Mouse (Mus musculus) liver, adult (tissue): ENCODE data around the gene Igfbp4.

ENCODE experiments used
- GATA4 ChIP-seq: IDR thresholded peaks from 2 replicates; pipeline ENCODE4 v1.6.1; 2014; ENCODE audit warnings: mild to moderate bottlenecking, low read length; ENCODE audit not compliant: insufficient replicate concordance

Igfbp4 gene

DNA sequence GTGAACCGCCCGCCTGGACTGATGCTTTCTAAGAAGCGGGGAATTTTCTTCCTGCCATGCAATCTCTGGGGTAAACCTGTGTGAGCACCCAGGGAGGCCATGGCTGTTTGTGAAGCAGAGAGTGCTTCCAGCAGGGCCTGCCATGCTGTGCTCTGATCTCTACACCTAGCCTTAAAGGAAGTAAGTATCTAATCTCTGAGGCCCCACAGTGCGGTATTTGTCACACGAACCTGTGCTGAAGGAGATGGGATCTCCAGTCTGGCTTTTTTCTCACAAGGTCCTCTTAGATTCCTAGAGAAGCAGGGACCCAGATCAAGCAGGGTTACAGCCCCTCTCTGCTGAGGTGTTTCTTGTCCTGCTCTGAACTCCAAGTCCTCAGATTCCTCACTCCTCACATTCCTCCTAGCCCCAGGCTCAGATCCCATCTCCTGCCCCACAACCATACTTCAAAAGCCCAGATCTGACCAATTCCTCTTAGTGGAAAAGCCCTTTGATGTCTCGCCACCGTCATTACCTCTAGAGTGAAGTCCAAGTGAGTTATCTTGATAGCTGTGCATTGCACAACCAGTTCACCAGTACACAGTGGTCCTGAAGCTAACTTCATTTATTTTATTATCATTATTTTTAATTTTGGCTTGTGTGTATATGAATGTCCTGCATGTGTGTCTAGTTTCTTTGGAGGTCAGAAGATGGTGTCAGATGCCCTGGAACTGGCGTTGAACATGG lies 22.5 kb downstream of the Igfbp4 start:
- TF ChIP-seq GATA4 = peak; percentile 95

DNA sequence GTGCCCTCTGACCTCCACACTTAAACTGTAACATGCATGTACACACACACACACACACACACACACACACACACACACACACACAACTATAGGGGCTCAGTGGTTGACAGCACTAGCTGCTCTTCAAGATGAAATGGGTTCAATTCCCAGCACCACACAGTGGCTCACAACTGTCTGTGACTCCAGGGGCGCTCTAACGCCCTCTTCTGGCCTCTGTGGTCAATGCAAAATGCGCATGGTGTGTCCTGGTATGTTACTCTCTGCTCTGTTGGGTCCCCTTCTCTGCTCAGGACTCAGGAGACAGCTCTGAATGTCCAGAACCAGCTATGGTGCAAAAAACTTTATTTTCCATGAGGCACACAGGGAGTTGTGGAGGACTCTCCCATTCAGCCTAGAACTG lies 24.3 kb downstream of the Igfbp4 start:
- no peak for TF ChIP-seq GATA4

DNA sequence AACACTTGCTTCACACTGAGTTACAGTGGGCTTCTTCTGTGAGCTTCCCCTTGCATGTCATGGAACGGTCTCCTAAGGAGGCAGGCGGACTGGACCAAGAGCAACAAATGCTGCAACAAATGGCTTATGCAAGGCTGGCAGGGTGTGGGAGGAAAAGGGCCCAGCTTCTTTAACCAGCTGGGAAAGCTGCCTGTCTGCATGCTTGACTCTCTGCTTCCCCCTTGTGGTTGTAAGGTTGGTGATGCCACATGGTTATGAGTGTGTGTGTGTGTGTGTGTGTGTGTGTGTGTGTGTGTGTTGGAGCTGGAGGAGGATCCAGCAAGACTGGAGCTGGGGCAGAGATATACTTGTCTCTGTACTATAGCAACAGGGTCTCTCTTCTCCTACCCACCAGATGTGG lies 24.9 kb downstream of the Igfbp4 start:
- no peak for TF ChIP-seq GATA4

DNA sequence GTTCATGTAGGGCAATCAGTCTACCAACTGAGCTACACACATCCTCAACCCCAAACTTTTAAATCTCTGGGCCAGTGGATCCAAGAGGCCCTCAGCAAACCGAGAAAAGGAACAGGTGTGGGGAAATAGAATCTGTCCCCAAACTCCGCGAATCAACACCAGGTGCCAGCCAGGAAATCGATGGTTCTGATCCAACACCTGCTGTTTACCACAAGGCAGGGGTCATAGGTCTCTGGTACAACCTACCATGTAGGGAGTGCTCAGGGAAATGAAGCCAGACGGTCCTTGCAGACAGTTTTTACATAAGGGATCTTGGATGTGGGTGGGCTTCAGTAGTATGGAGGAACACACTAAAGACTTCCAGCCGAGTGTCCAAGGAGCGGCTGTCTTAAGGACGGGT lies 26.5 kb downstream of the Igfbp4 start:
- no peak for TF ChIP-seq GATA4

DNA sequence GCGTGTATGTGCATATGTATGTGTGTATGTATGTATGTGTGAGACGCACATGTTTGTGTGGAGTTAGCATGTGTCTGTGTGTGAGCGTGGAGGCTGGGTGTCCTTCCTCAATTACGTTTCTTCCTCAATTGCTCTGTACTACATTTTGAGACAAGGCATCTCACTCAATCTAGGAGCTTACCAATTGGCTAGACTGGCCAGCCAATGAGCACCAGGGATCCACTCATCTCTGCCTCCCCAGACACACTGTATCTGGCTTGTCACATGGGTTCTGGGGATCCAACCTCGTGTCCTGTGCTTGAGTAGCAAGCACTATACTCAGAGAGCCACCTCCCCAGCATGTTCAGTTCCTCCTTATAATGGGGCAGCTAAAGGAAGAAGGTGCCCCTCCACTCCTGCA lies 27.4 kb downstream of the Igfbp4 start:
- no peak for TF ChIP-seq GATA4

DNA sequence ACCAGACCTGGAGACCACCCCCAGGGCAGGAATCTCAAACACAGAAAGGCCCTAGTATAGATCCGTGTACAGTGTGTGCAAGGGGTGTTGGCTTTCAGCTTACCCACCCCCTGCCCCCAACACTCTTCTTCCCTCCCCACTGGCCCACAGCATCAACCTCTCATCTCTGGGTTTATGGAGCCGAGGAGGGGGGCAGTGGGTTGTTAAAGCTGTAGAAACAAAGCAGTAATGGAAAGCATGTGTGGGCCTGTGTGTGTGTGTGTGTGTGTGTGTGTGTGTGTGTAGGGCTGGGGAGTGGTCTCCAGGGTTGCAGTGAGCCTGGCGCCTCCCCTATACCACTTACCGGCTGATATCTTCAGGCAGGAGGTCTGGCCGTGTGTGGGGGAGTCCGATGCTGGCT lies 30.8 kb downstream of the Igfbp4 start:
- TF ChIP-seq GATA4 = no peak

DNA sequence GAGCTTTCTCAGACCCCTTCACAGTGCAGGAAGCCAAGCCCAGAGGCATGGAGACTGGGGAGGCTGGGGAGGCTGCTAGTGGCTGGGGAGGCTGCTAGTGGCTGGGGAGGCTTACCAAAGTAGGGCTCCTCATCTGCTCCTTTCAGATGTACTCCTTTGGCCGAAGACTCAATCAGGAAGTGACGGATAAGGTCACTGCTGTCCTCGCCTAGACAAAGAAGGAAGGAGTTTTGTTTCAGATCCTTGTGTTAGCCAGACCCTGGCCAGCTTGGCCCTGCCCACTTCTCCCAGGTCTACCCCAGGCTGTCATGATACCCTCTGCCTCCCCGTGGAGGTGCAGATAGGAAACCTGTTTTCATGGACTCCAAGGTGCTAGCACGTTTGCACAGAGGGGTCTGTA lies 32.7 kb downstream of the Igfbp4 start:
- TF ChIP-seq GATA4 = no peak

DNA sequence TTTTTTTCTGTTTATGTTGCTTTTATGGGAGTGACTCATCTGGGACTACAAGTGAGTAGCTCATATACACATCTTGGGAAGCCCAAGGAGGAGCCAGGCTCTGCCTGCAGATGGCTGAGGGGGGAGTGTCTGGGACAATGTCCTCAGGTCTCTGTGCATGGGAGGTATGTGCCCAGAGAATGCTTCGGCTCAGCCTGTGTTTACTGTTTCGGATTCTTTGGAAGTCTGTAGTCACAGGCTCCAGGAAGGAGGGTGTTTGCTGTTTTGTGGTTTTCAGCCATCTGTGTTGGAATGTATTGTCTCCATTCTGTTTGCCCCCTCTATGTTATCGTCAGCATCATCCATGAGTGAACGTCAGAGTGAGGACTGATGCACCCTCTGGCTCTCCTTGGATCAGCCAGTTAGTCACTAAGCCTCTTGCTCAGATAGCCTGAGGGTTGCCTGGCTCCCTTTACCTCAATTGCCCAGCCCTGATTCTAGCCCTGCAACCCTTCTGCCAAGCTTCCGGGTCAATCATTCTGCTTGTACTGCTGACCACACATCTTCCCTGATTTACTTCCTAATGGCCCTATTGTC lies 35.8 kb downstream of the Igfbp4 start:
- no peak for TF ChIP-seq GATA4

DNA sequence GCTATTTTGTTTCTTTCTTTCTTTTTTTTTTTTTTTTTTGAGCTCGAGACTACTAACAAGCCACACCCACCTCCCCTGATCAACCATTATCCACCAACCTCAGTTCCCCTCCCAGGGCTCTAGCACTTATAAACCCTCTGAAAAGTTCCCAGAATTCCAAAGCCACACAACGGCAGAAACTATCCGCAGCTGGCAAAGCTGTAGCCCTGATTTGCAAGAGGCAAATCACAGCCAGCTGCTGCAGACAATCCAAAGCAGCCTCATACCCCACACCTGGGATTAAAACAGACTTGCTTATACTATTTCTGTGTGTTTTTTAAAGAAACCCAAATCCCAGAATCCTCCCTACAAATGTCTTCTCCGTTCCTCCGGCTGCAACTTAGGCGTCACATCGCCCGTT lies 36.8 kb downstream of the Igfbp4 start:
- TF ChIP-seq GATA4 = no peak

DNA sequence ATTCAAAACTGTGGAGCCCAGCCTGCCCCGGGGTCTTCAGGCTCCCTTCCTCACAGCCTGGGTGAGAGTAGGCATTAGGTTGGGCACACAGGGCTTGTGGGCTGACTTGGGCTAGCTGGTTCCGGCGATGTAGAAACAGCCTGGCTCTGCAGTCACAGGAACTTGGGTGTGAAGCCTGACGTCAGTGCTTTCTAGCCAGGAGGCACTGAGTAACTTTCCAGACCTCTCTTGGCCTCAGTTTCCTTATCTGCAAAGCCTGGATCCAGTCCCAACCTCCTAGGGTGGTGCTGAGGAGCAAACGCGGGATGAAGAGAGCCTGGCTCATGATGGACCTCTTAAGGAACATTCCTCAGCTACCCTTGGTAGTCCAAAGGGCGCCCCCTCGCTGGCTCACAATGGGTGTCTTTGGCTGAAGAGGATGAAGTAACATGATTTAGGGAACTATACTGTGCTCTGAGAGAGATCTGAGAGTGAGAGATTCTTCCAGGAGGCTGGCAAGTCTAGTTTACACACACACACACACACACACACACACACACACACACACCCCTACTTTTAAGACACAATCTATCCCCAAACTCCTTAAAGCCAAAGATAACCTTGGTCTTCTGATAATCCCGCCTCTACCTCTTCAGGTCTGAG lies 40.0 kb downstream of the Igfbp4 start:
- TF ChIP-seq GATA4 = no peak

DNA sequence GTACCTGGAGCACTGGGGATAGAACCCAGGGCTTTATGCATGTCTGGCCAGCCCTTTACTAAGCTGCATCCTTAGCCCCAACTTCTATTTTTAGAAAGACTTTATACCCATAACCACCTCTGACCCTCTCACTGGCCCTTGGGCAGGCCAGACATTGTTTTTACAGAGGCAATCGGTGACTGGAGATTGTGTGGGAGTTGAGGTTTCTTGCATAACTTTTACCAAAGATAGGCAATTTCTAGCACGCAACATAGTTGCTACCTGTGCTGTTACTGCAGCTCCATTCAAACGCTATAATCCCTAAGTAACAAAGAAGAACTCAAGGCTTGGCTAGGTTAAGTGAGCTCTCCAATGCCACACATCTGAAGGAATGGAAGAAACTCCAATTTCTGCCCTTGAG lies 40.5 kb downstream of the Igfbp4 start:
- no peak for TF ChIP-seq GATA4

DNA sequence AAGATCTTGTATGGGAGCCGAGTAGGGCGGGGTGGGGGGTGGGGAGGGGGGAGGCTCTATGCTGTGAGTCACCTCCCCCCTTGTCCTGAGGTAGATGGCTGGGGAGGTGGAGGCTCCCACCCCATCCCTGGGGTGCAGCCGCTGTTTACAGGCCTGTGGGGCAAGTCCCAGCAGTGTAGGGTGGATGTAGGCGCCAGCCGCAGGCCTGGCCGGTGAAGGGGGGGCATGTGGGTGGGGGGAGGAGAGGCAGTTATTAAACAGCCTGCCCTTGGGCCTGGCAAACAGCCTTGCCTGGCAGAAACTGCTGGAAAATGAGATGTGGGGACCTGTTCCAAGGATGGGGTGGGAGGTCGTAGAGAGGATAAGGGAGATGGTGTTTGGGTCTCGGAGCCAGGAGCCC lies 41.1 kb downstream of the Igfbp4 start:
- TF ChIP-seq GATA4 = no peak

DNA sequence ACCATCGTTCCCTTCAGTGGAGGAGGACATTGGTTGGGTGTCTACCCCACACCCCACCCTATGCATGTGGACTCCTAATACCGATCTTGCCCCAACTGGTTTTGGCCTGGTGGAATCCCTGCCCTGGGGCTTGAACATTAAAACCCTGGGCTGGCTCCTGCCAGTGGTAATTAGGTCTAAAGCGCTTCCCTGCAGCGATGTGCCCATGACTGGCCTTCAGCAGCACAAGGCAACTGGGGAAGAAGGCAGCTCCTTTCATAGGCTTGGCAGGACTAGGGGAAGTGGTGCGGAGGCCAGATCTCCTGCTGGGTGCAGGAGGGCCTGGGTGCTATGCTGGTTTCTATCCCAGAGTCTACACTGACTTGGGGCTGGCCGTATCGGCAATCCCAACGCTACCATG lies 42.5 kb downstream of the Igfbp4 start:
- no peak for TF ChIP-seq GATA4

DNA sequence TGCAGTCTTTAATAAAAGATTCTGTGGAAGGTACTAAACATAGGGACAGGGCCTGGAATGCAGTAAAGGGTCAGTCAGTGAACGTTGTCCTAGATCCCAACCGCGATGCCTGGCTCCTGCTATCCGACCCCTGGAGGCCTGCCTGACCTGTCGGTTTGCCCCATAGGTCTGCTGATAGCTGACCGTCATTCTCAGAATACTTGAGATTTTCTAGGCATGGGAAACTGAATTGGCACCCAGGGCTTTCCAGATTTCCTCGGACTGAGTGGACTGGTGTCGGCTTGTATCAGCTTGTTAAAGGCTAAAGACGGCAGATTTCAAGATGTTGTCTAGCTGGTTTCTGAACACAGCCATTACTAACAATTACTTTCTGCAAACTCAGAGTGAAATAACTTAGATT lies 43.3 kb downstream of the Igfbp4 start:
- TF ChIP-seq GATA4 = no peak

DNA sequence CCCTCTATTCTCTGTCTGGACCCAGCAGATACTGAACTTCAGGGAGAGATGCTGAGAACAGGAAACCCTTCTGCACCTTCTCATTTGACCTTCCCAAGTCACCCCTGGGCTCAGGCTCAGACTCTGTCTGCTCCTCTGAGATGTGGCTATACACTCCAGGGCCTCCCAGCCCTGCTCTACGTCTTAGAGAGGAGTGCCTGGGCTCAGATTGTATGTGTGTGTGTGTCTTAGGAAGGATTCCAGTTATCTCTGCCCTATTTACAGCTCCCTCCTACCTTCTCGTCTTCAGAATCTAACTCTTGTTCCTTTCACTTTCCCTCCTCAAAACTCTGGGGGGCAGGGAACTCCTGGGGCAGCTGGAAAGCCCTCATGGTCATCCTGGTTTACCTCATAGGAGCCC lies 47.4 kb downstream of the Igfbp4 start:
- no peak for TF ChIP-seq GATA4

DNA sequence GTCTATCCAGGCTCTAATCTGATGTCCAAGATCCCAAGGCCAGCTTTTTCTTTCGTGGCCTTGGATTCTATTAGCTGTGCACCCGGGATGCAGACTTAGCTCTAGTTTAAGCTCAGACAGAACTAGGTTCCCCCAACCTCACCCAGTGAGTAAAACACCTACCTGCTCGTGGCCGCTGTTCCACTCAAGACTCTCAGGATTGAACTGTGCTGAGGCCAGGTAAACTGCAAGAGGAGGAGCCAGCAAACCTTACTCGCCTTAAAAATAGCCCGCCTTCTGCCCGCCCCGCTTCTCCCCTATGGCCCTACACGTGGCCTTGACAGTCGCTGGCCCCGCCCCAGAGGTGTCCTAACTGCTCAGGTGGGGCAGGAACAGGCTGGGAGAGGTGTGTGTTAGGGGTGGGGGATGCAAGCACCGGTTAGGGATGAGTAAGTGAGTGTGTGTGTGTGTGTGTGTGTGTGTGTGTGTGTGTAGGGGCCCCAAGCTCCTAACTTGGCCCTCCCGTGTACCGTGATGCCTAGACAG lies 48.1 kb downstream of the Igfbp4 start, which contains the start of gene Tns4:
TSS of gene Tns4 (minus strand) at position 230 of the 525 bp plus-strand sequence.
- no peak for TF ChIP-seq GATA4
